Mouse (Mus musculus) heart, embryonic 11.5 days (tissue): ENCODE measurements around the gene Alg13. TPM values are rescaled to one million over a fixed set of nuclear protein-coding genes. Genes with fewer than 3 reads are reported as not detected.
A peak's percentile ranks its signal among the peaks of the same experiment; 100 is the strongest.

Source experiments
- ATAC-seq: fragments of 200-750 bp; cut with Nextera tagmentation; replicated peaks from 2 replicates; pipeline ENCODE4 v1.8.0; 2017; ENCODE audit warnings: moderate library complexity; ENCODE audit not compliant: insufficient number of reproducible peaks, low FRiP score, low TSS enrichment
- H3K27ac ChIP-seq: fragments of 300-500 bp; sonication (generic); 2 replicates; pipeline ENCODE4 v1.5.1; 2014; ENCODE audit warnings: mild to moderate bottlenecking, low read depth, low read length
- H3K27me3 ChIP-seq: fragments of 300-500 bp; sonication (generic); 2 replicates; pipeline ENCODE4 v1.6.1; 2014; ENCODE audit warnings: mild to moderate bottlenecking, low read length, mixed read lengths; ENCODE audit not compliant: control insufficient read depth, insufficient read depth
- H3K36me3 ChIP-seq: fragments of 300-500 bp; sonication (generic); 2 replicates; pipeline ENCODE4 v1.6.1; 2014; ENCODE audit warnings: mild to moderate bottlenecking, low read length, moderate library complexity, mixed read lengths; ENCODE audit not compliant: control insufficient read depth, insufficient read depth
- H3K4me1 ChIP-seq: fragments of 300-500 bp; sonication (generic); 2 replicates; pipeline ENCODE4 v1.6.1; 2014; ENCODE audit warnings: low read length; ENCODE audit not compliant: control insufficient read depth, insufficient read depth
- H3K4me2 ChIP-seq: fragments of 300-500 bp; sonication (generic); 2 replicates; pipeline ENCODE4 v1.6.1; 2014; ENCODE audit warnings: mild to moderate bottlenecking, moderate library complexity
- H3K4me3 ChIP-seq: fragments of 300-500 bp; sonication (generic); 2 replicates; pipeline ENCODE4 v1.5.1; 2014; ENCODE audit warnings: low read depth, low read length
- H3K9ac ChIP-seq: fragments of 300-500 bp; sonication (generic); 2 replicates; pipeline ENCODE4 v1.6.1; 2014; ENCODE audit warnings: mild to moderate bottlenecking, low read depth, low read length, moderate library complexity
- H3K9me3 ChIP-seq: fragments of 300-500 bp; sonication (generic); replicated peaks from 2 replicates; pipeline ENCODE4 v1.6.1; 2016; ENCODE audit warnings: low read length; ENCODE audit not compliant: control insufficient read depth
- WGBS: fragments of 180-500 bp; shearing (Covaris S2); extraction: QIAGEN DNeasy Blood & Tissue Kit; methylation state at CpG from one replicate; pipeline ENCODE4 v1.1.7; 2014; ENCODE audit not compliant: insufficient replicate concordance; 5-methylcytosine and 5-hydroxymethylcytosine counted together
- polyA plus RNA-seq: library from polyadenylated mRNA; unstranded; fragments of >200 nt; fragmentation: Nextera tagmentation; extraction: Ambion mirVana; gene quantifications from 2 replicates; pipeline ENCODE4 v1.2.1, GENCODE M21; 2014

Gene Alg13
- polyA plus RNA-seq, 1 experiment from 2014 or later, result 16.4 TPM

- H3K4me3 ChIP-seq, result peak overlapping the region; percentile 10; the same call in 1 of the 2 replicates
- H3K9me3 ChIP-seq, result no peaks in the 10 kb centered on the region
- H3K27me3 ChIP-seq, result no peaks in the 10 kb centered on the region
- no peak overlapping the region for H3K27ac ChIP-seq
- peak overlapping the region; percentile 77 for H3K4me2 ChIP-seq
- no peak for ATAC-seq
- 27% methylated on average over 9 of the region's 9 CpGs for WGBS
- no peaks in the 10 kb centered on the region for H3K36me3 ChIP-seq
- H3K4me1 ChIP-seq, result no peaks in the 10 kb centered on the region
- no peak overlapping the region for H3K9ac ChIP-seq
Measured at GRCm38 (mm10) chrX:144319366-144319765, 1.8 kb downstream of the Alg13 start.

- no peaks in the 10 kb centered on the region for H3K36me3 ChIP-seq
- H3K4me2 ChIP-seq, result no peak overlapping the region
- no peaks in the 10 kb centered on the region for H3K4me1 ChIP-seq
- H3K9ac ChIP-seq, result no peak overlapping the region
- no peaks in the 10 kb centered on the region for H3K9me3 ChIP-seq
- ATAC-seq, result no peak
- H3K4me3 ChIP-seq, result no peak overlapping the region
- no peak overlapping the region for H3K27ac ChIP-seq
- H3K27me3 ChIP-seq, result no peaks in the 10 kb centered on the region
Measured at GRCm38 (mm10) chrX:144325375-144325774, 7.8 kb downstream of the Alg13 start.

- Histone ChIP-seq H3K4me2 (no peak overlapping the region), H3K36me3 (no peaks in the 10 kb centered on the region), H3K4me3 (no peak overlapping the region), H3K9me3 (no peaks in the 10 kb centered on the region), H3K27me3 (no peaks in the 10 kb centered on the region), H3K9ac (no peak overlapping the region), H3K4me1 (no peaks in the 10 kb centered on the region), H3K27ac (no peak overlapping the region)
- ATAC-seq, result no peak
- WGBS, result 63% methylated on average over 8 of the region's 8 CpGs
Measured at GRCm38 (mm10) chrX:144335332-144336015, 17.9 kb downstream of the Alg13 start.

GRCm38 (mm10) chrX:144337938-144338337 lies 20.3 kb downstream of the Alg13 start:
- Histone ChIP-seq H3K4me1 (no peaks in the 10 kb centered on the region), H3K27ac (no peak overlapping the region), H3K4me2 (no peak overlapping the region), H3K9ac (no peak overlapping the region), H3K36me3 (no peaks in the 10 kb centered on the region), H3K9me3 (no peaks in the 10 kb centered on the region), H3K27me3 (no peaks in the 10 kb centered on the region), H3K4me3 (no peak overlapping the region)
- ATAC-seq, result no peak

GRCm38 (mm10) chrX:144338355-144338754 lies 20.8 kb downstream of the Alg13 start:
- no peak overlapping the region for H3K27ac ChIP-seq
- no peaks in the 10 kb centered on the region for H3K27me3 ChIP-seq
- H3K9ac ChIP-seq, result no peak overlapping the region
- H3K36me3 ChIP-seq, result no peaks in the 10 kb centered on the region
- H3K9me3 ChIP-seq, result no peaks in the 10 kb centered on the region
- H3K4me1 ChIP-seq, result no peaks in the 10 kb centered on the region
- no peak for ATAC-seq
- H3K4me3 ChIP-seq, result no peak overlapping the region
- H3K4me2 ChIP-seq, result no peak overlapping the region

- no peaks in the 10 kb centered on the region for H3K4me1 ChIP-seq
- no peaks in the 10 kb centered on the region for H3K9me3 ChIP-seq
- H3K27me3 ChIP-seq, result no peaks in the 10 kb centered on the region
- H3K27ac ChIP-seq, result no peak overlapping the region
- no peak overlapping the region for H3K4me2 ChIP-seq
- no peaks in the 10 kb centered on the region for H3K36me3 ChIP-seq
- H3K4me3 ChIP-seq, result no peak overlapping the region
- H3K9ac ChIP-seq, result no peak overlapping the region
- 67% methylated on average over 2 of the region's 2 CpGs for WGBS
- no peak for ATAC-seq
Measured at GRCm38 (mm10) chrX:144374196-144374595, 56.6 kb downstream of the Alg13 start.

GRCm38 (mm10) chrX:144403526-144403925 lies 85.9 kb downstream of the Alg13 start:
- Histone ChIP-seq H3K4me1 (no peaks in the 10 kb centered on the region), H3K9me3 (no peaks in the 10 kb centered on the region), H3K36me3 (no peaks in the 10 kb centered on the region), H3K27me3 (no peaks in the 10 kb centered on the region), H3K4me2 (no peak overlapping the region), H3K4me3 (no peak overlapping the region), H3K9ac (no peak overlapping the region), H3K27ac (no peak overlapping the region)
- 38% methylated on average over 7 of the region's 7 CpGs for WGBS
- no peak for ATAC-seq

GRCm38 (mm10) chrX:144408036-144408435 lies 90.4 kb downstream of the Alg13 start:
- Histone ChIP-seq H3K4me2 (no peak overlapping the region), H3K27me3 (no peaks in the 10 kb centered on the region), H3K27ac (no peak overlapping the region), H3K4me1 (no peaks in the 10 kb centered on the region), H3K9ac (no peak overlapping the region), H3K4me3 (no peak overlapping the region), H3K9me3 (no peaks in the 10 kb centered on the region), H3K36me3 (no peaks in the 10 kb centered on the region)
- no peak for ATAC-seq
- 66% methylated on average over 5 of the region's 5 CpGs for WGBS

GRCm38 (mm10) chrX:144420259-144420658 lies 102.7 kb downstream of the Alg13 start:
- Histone ChIP-seq H3K4me1 (no peaks in the 10 kb centered on the region), H3K9me3 (no peaks in the 10 kb centered on the region), H3K27ac (no peak overlapping the region), H3K27me3 (no peaks in the 10 kb centered on the region), H3K36me3 (no peaks in the 10 kb centered on the region), H3K4me2 (no peak overlapping the region), H3K9ac (no peak overlapping the region), H3K4me3 (no peak overlapping the region)
- 63% methylated on average over 1 of the region's 1 CpGs for WGBS
- ATAC-seq, result no peak
